In the genomic region with DNA sequence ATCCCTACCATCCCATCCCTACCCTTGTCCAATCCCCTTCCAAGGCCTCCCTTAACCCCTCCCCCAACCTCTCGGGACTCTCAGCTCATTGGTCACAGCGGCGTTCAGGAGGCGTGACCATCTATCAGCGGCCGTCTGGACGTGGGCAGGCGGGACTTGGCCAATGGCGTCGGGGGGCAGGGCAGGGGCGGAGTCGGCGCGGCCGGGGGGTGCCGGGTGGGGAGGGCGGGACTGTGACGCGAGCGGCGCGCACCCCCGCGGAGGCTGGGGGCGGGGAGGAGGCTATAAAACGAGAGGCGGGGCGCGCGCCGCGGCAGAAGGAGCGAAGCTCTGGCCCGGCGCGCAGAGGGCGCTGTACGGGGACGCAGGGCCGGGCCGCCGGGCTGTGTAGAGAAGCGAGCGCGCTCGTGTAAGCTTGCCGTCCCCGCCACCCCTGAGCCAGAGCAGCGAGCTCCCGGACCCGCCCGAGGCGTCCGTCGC, we compare ENCODE assay signal across 8 mouse cellular contexts. TPM values are rescaled to one million over a fixed set of nuclear protein-coding genes. Genes with fewer than 3 reads are reported as not detected.
A peak's percentile ranks its signal among the peaks of the same experiment; 100 is the strongest.
DNase-seq lines count a peak whose midpoint lies in the region; ATAC-seq lines count a peak whose summit lies in the region.

A gene (plus strand): TSS at position 331 of the 480 bp plus-strand sequence.

- peaks cover 23% of the 10 kb centered on the region for H3K4me1 ChIP-seq in megakaryocyte, embryonic 14.5 days

- peak within 1 kb of the TSS; percentile 95 for H3K4me3 ChIP-seq in megakaryocyte, embryonic 14.5 days (replicated peaks)

- DNase-seq in ZHBTc4 (ENCODE audit: low read depth, low spot score) = peak; percentile 99
- DNase-seq in gastrocnemius, adult 8-10 months (ENCODE audit: low spot score in 2 of 2) = peak; percentile 95 to 96
- peak; percentile 98 for DNase-seq in hindlimb bud, embryonic 11.5 days (ENCODE audit: extremely low spot score, low read depth, low spot score)
- DNase-seq in left cerebral cortex, adult 8-10 months (ENCODE audit: low spot score in 2 of 2) = peak; percentile 83 to 99
- peak; percentile 99 to 100 for DNase-seq in right cerebral cortex, postnatal 10 days (ENCODE audit: low spot score in 2 of 2)
- peak; percentile 97 for DNase-seq in urinary bladder, postnatal 25 days (ENCODE audit: low spot score)

- no peaks in the 10 kb centered on the region for H3K9me3 ChIP-seq in megakaryocyte, embryonic 14.5 days

- peaks cover 12% of the 10 kb centered on the region for H3K36me3 ChIP-seq in megakaryocyte, embryonic 14.5 days (replicated peaks; ENCODE audit: low read length)

- peaks cover 12% of the 10 kb centered on the region for H3K27me3 ChIP-seq in megakaryocyte, embryonic 14.5 days (replicated peaks)

- ATAC-seq in common myeloid progenitor, adult 5-6 weeks (replicated peaks; ENCODE audit: low read depth, poor library complexity, severe bottlenecking) = peak; percentile 87

RNA-seq across cellular contexts. Expression of the gene that starts here (rescaled TPM):
- total RNA-seq in common myeloid progenitor, adult 5-6 weeks (2017) = 8.6 and 10.3 TPM in 2 replicates
- total RNA-seq in gastrocnemius, adult 8-10 months (2022) = 100 to 1,000 TPM; 196 to 240 (median 221) TPM
- total RNA-seq in left cerebral cortex, adult 8-10 months (2022) = 10 to 100 TPM; 38.2 to 48.1 (median 42.3) TPM
- 4.3 and 10.8 TPM in 2 replicates for polyA plus RNA-seq in megakaryocyte, embryonic 14.5 days (2012; ENCODE audit: insufficient read depth, low replicate concordance)

Comparison
In these comparisons a context has a peak if more than half of its experiments do, and no peak if none do; other contexts are left out.
1. Peak in every context shown above with its lines: DNase-seq, ATAC-seq and H3K4me3 ChIP-seq.
2. RNA of the gene that starts here (total RNA-seq): 196 to 240 TPM in gastrocnemius, adult 8-10 months; 38.2 to 48.1 TPM in left cerebral cortex, adult 8-10 months and 8.6 to 10.3 TPM in common myeloid progenitor, adult 5-6 weeks; every median in the first group is over 4 times any median in the second.